Mouse (Mus musculus) cerebellum, adult 2 months (tissue): ENCODE measurements around the gene Lce1j. TPM values are rescaled to one million over a fixed set of nuclear protein-coding genes. Genes with fewer than 3 reads are reported as not detected.
"Not testable (repeated sequence)": the region's sequence is repeated elsewhere in the genome, so short reads cannot be mapped to it uniquely, and the experiment has no call there.

Experiments
- DNase-seq, 2 experiments: peaks; one replicate each; pipeline ENCODE4 v3.0.0; 2021
- H3K27ac ChIP-seq: fragments of 200-500 bp; 2 replicates; pipeline ENCODE4 v1.5.1; 2012; ENCODE audit warnings: low read length, control low read depth, inconsistent platforms; ENCODE audit not compliant: insufficient read depth
- H3K27me3 ChIP-seq: fragments of 200-500 bp; 2 replicates; pipeline ENCODE4 v1.6.1; 2012; ENCODE audit warnings: inconsistent platforms, mild to moderate bottlenecking, low read length, moderate library complexity; ENCODE audit not compliant: control insufficient read depth, insufficient read depth
- H3K4me1 ChIP-seq: fragments of 200-500 bp; 2 replicates; pipeline ENCODE4 v1.6.1; 2011; ENCODE audit warnings: low read length; ENCODE audit not compliant: control insufficient read depth, insufficient read depth
- H3K4me3 ChIP-seq: fragments of 200-500 bp; replicated peaks from 2 replicates; pipeline ENCODE3; 2011; ENCODE audit warnings: mild to moderate bottlenecking, low read depth, low read length, control low read depth; ENCODE audit not compliant: insufficient read depth
- CTCF ChIP-seq: fragments of 200-500 bp; IDR thresholded peaks from 2 replicates; pipeline ENCODE4 v1.5.1; 2011; ENCODE audit warnings: low read depth, mild to moderate bottlenecking, control low read depth, low read length, moderate library complexity, borderline replicate concordance; ENCODE audit not compliant: insufficient read depth
- POLR2A ChIP-seq: fragments of 200-500 bp; IDR thresholded peaks from 2 replicates; pipeline ENCODE4 v1.6.1; 2011; ENCODE audit warnings: low read length, control low read depth, borderline replicate concordance; ENCODE audit not compliant: insufficient read depth
- WGBS: fragments of 180-500 bp; shearing (Covaris S2); methylation state at CpG from one replicate; pipeline ENCODE4 v1.1.7; 2018; 5-methylcytosine and 5-hydroxymethylcytosine counted together
- polyA plus RNA-seq: library from polyadenylated mRNA; depleted of rRNA; stranded (reverse); fragments of >200 nt; gene quantifications from 2 replicates; pipeline ENCODE4 v1.2.3, GENCODE M21; 2012; rRNA removed

The Lce1j gene
- not detected in 2 replicates for polyA plus RNA-seq

DNA sequence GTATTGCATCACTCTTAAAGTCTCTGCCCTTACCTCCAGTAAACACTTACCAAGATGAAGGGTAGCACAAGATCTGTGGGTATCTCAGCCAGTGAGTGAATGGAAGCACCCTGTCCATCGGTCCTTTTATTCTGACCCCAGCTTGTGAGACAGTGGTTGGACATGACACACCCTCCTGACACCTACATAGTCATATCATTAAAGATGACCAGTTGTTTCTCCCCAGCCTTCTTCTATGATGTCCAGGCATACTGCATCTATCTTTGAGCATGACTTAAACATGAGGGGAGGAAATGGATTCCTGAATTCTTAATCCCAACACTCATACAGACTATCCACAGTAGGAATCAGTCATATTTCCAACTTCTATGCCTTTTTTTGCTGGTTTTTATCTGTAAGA, at the start of gene Lce1j:
Lce1j (minus strand) TSS at position 101 of the 400 bp plus-strand sequence.
- H3K4me1 ChIP-seq: no peaks in the 10 kb centered on the region
- TF ChIP-seq POLR2A (no peak), CTCF (no peak)
- no peak for DNase-seq
- no peaks in the 10 kb centered on the region for H3K27me3 ChIP-seq
- H3K4me3 ChIP-seq: no peak within 1 kb of the TSS
- WGBS: 87% methylated on average over 1 of the region's 1 CpGs
- no peak within 1 kb of the TSS for H3K27ac ChIP-seq

- WGBS: 13% methylated on average over 1 of the region's 1 CpGs
- H3K27me3 ChIP-seq: no peaks in the 10 kb centered on the region
Measured at GRCm38 (mm10) chr3:92827108-92827507, 36.8 kb upstream of the Lce1j start, which contains the start of gene Kprp. Gene Kprp (minus strand): TSS chr3:92827247.

GRCm38 (mm10) chr3:92825808-92826207, 35.5 kb upstream of the Lce1j start:
- no peaks in the 10 kb centered on the region for H3K27me3 ChIP-seq
- 13% methylated on average over 1 of the region's 1 CpGs for WGBS
- DNase-seq: no peak
- TF ChIP-seq CTCF (no peak), POLR2A (no peak)
- H3K4me1 ChIP-seq: no peaks in the 10 kb centered on the region
- no peak overlapping the region for H3K4me3 ChIP-seq
- H3K27ac ChIP-seq: no peak overlapping the region

More at GRCm38 (mm10) chr3:92827108-92827507, 36.8 kb upstream of the Lce1j start, which contains the start of gene Kprp:
- no peak for DNase-seq
- Histone ChIP-seq H3K4me3 (no peak within 1 kb of the TSS), H3K27ac (no peak within 1 kb of the TSS), H3K4me1 (no peaks in the 10 kb centered on the region)
- no peak for TF ChIP-seq POLR2A
- TF ChIP-seq CTCF: no peak

- not testable (repeated sequence) for H3K4me1 ChIP-seq, DNase-seq, H3K4me3 ChIP-seq, H3K27me3 ChIP-seq, H3K27ac ChIP-seq
- 95% methylated on average over 2 of the region's 2 CpGs for WGBS
Measured at GRCm38 (mm10) chr3:92816036-92816435, 25.7 kb upstream of the Lce1j start.

- TF ChIP-seq POLR2A: no peak
- no peak for TF ChIP-seq CTCF
- H3K4me3 ChIP-seq: no peak overlapping the region
- no peak overlapping the region for H3K27ac ChIP-seq
- WGBS: 89% methylated on average over 3 of the region's 3 CpGs
- DNase-seq: no peak
- H3K4me1 ChIP-seq: no peaks in the 10 kb centered on the region
- H3K27me3 ChIP-seq: no peaks in the 10 kb centered on the region
Measured at GRCm38 (mm10) chr3:92815581-92815980, 25.3 kb upstream of the Lce1j start.

DNA sequence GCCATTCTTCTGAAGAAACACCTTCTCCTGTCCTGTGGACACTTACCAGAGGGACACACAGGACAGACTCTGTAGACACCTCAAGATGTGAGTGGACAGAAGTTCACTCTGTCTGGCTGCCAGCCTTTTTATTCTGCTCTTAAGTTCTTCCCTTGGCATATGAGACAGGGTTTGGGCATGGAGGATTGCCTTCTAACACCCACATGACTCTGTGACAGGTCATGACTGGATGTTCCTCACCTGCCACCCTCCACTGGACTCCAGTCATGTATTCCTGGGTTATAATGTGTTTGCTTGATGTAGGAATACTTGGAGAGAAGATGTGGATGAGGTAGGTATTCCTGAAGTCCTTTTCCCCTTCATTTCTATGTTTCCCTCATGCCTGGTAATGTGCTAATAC, 17.5 kb upstream of the Lce1j start, which contains the start of gene Lce1k:
Lce1k (minus strand) TSS at position 101 of the 400 bp plus-strand sequence.
- H3K27ac ChIP-seq: no peak within 1 kb of the TSS
- TF ChIP-seq POLR2A (no peak), CTCF (no peak)
- no peak for DNase-seq
- no peak within 1 kb of the TSS for H3K4me3 ChIP-seq
- no peaks in the 10 kb centered on the region for H3K4me1 ChIP-seq
- H3K27me3 ChIP-seq: no peaks in the 10 kb centered on the region

GRCm38 (mm10) chr3:92778799-92779198, 11.5 kb downstream of the Lce1j start, which contains the start of gene Lce1i:
Gene Lce1i (minus strand): TSS chr3:92778899.
- 78% methylated on average over 1 of the region's 1 CpGs for WGBS
- H3K4me1 ChIP-seq: no peaks in the 10 kb centered on the region
- TF ChIP-seq CTCF: no peak
- no peak for TF ChIP-seq POLR2A
- no peak within 1 kb of the TSS for H3K4me3 ChIP-seq
- DNase-seq: no peak
- H3K27me3 ChIP-seq: no peaks in the 10 kb centered on the region
- no peak within 1 kb of the TSS for H3K27ac ChIP-seq

- Histone ChIP-seq H3K4me3 (no peak overlapping the region), H3K27me3 (no peaks in the 10 kb centered on the region), H3K4me1 (no peaks in the 10 kb centered on the region), H3K27ac (no peak overlapping the region)
- DNase-seq: no peak
- no peak for TF ChIP-seq CTCF
- 19% methylated on average over 3 of the region's 3 CpGs for WGBS
Measured at GRCm38 (mm10) chr3:92771573-92771972, 18.7 kb downstream of the Lce1j start.
